Mouse (Mus musculus) embryo, embryonic 9.5 days (tissue): ENCODE data around the gene Rnf141.

Source experiments
- DNase-seq: peaks from one replicate; pipeline ENCODE4 v3.0.0-alpha.2; 2017; ENCODE audit errors: extremely low spot score

Rnf141 gene

GRCm38 (mm10) chr7:110843916-110844874 is at the start of gene Rnf141:
Gene Rnf141, minus strand, starts transcription at chr7:110844457.
- peak; percentile 93 for DNase-seq

GRCm38 (mm10) chr7:110891501-110891986 is 47.3 kb upstream of the Rnf141 start:
- no peak for DNase-seq

- DNase-seq, result no peak
Observed at GRCm38 (mm10) chr7:110881746-110882333, 37.6 kb upstream of the Rnf141 start.

- DNase-seq, result no peak
Observed at GRCm38 (mm10) chr7:110878028-110878427, 33.8 kb upstream of the Rnf141 start.

- DNase-seq, result no peak
Observed at GRCm38 (mm10) chr7:110876965-110877364, 32.7 kb upstream of the Rnf141 start.

GRCm38 (mm10) chr7:110868807-110869206 is 24.6 kb upstream of the Rnf141 start:
- no peak for DNase-seq

GRCm38 (mm10) chr7:110867116-110867515 is 22.9 kb upstream of the Rnf141 start:
- DNase-seq, result no peak

- no peak for DNase-seq
Observed at GRCm38 (mm10) chr7:110866021-110866420, 21.8 kb upstream of the Rnf141 start.

GRCm38 (mm10) chr7:110865570-110865969 is 21.3 kb upstream of the Rnf141 start:
- DNase-seq, result no peak

- DNase-seq, result peak; percentile 43
Observed at GRCm38 (mm10) chr7:110865038-110865437, 20.8 kb upstream of the Rnf141 start.

GRCm38 (mm10) chr7:110862751-110863289 is 18.6 kb upstream of the Rnf141 start, which contains the start of gene Lyve1:
Gene Lyve1, minus strand, starts transcription at chr7:110863239.
- DNase-seq, result no peak

GRCm38 (mm10) chr7:110860129-110860528 is 15.9 kb upstream of the Rnf141 start:
- DNase-seq, result no peak

- DNase-seq, result no peak
Observed at GRCm38 (mm10) chr7:110855604-110856003, 11.3 kb upstream of the Rnf141 start.

- DNase-seq, result no peak
Observed at GRCm38 (mm10) chr7:110854927-110855546, 10.8 kb upstream of the Rnf141 start.

GRCm38 (mm10) chr7:110854519-110854918 is 10.3 kb upstream of the Rnf141 start:
- DNase-seq, result no peak

- no peak for DNase-seq
Observed at GRCm38 (mm10) chr7:110853611-110854010, 9.4 kb upstream of the Rnf141 start.

GRCm38 (mm10) chr7:110851541-110852203 is 7.4 kb upstream of the Rnf141 start:
- no peak for DNase-seq

GRCm38 (mm10) chr7:110848371-110848770 is 4.1 kb upstream of the Rnf141 start:
- no peak for DNase-seq

- DNase-seq, result no peak
Observed at GRCm38 (mm10) chr7:110847321-110847720, 3.1 kb upstream of the Rnf141 start.

GRCm38 (mm10) chr7:110840332-110840731 is 3.9 kb downstream of the Rnf141 start:
- DNase-seq, result no peak

- DNase-seq, result no peak
Observed at GRCm38 (mm10) chr7:110834522-110834921, 9.7 kb downstream of the Rnf141 start.
